Mouse (Mus musculus) bone marrow macrophage, adult 2 months (primary cell): Measurements from ENCODE around the gene Slc8a1. TPM values are rescaled to one million over a fixed set of nuclear protein-coding genes. Genes with fewer than 3 reads are reported as not detected.

Source experiments
- H3K27ac ChIP-seq: 2 replicates; pipeline ENCODE4 v1.5.1; 2012; ENCODE audit warnings: low read depth, low read length; ENCODE audit not compliant: insufficient read depth
- H3K4me1 ChIP-seq: 2 replicates; pipeline ENCODE4 v1.6.1; 2012; ENCODE audit warnings: low read length; ENCODE audit not compliant: control insufficient read depth, insufficient read depth
- H3K4me3 ChIP-seq: 2 replicates; pipeline ENCODE4 v1.5.1; 2012; ENCODE audit warnings: mild to moderate bottlenecking, low read length, moderate library complexity; ENCODE audit not compliant: insufficient read depth
- CTCF ChIP-seq: IDR thresholded peaks from 2 replicates; pipeline ENCODE4 v1.5.1; 2012; ENCODE audit warnings: low read depth, mild to moderate bottlenecking, low read length, moderate library complexity
- POLR2A ChIP-seq: IDR thresholded peaks from 2 replicates; pipeline ENCODE4 v1.6.1; 2012; ENCODE audit warnings: mild to moderate bottlenecking, low read depth, low read length, borderline replicate concordance
- polyA plus RNA-seq: library from polyadenylated mRNA; stranded (reverse); fragments of >200 nt; gene quantifications from 2 replicates; pipeline ENCODE4 v1.2.4, GENCODE M21; 2012; ENCODE audit not compliant: missing spikeins, insufficient read depth, insufficient read length

The Slc8a1 gene
- polyA plus RNA-seq, 1 experiment: 46.2 TPM

GRCm38 (mm10) chr17:81586759-81587158, 151.4 kb downstream of the Slc8a1 start:
- no peak overlapping the region for H3K27ac ChIP-seq
- TF ChIP-seq CTCF: no peak
- TF ChIP-seq POLR2A: no peak
- H3K4me3 ChIP-seq: no peak overlapping the region
- no peaks in the 10 kb centered on the region; the same call in 1 of the 2 replicates for H3K4me1 ChIP-seq

DNA sequence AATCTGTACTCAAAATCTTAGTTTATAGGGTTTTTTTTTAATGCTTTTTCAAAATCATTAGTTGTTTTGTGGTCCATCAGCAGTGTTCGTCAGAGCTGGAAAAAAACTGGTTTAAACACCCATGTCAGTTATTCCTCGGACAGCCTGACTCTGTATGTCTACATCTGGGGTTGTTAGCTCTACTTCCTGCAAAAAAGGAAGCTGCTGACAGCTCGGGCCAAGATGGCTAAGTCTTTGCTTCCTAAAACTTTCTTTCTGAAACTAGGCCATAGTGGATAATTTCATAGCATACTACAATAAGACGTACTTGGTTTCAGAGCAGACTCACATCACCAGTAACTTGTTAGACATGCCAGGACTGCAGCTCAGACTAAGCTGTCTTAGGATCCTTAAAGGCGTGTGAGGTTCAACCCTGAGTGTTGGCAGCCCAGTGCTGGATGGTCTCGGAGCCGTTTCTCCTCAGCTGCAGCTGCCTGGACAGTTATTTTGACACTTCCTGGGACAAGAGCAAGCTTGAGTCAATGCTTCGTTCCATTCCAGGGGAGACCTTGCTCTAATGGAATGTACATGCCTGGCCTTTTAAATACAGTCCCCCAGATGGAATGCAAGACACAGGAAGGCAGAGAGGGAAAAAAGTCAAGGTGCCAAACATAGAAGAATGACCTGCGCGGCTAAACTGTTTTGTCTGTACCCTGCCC, 158.3 kb downstream of the Slc8a1 start:
- Histone ChIP-seq H3K4me3 (no peak overlapping the region), H3K27ac (no peak overlapping the region)
- TF ChIP-seq CTCF (no peak), POLR2A (no peak)

GRCm38 (mm10) chr17:81576893-81577292, 161.3 kb downstream of the Slc8a1 start:
- peaks cover 14% of the 10 kb centered on the region for H3K4me1 ChIP-seq
- H3K27ac ChIP-seq: no peak overlapping the region
- TF ChIP-seq POLR2A (no peak), CTCF (no peak)
- H3K4me3 ChIP-seq: no peak overlapping the region

More for the DNA sequence above, 158.3 kb downstream of the Slc8a1 start:
- peaks cover 14% of the 10 kb centered on the region for H3K4me1 ChIP-seq

- H3K4me3 ChIP-seq: no peak overlapping the region
- TF ChIP-seq CTCF: no peak
- no peak for TF ChIP-seq POLR2A
- no peak overlapping the region for H3K27ac ChIP-seq
- H3K4me1 ChIP-seq: no peaks in the 10 kb centered on the region
These were observed 172.4 kb downstream of the Slc8a1 start for GRCm38 (mm10) chr17:81565634-81566372.

DNA sequence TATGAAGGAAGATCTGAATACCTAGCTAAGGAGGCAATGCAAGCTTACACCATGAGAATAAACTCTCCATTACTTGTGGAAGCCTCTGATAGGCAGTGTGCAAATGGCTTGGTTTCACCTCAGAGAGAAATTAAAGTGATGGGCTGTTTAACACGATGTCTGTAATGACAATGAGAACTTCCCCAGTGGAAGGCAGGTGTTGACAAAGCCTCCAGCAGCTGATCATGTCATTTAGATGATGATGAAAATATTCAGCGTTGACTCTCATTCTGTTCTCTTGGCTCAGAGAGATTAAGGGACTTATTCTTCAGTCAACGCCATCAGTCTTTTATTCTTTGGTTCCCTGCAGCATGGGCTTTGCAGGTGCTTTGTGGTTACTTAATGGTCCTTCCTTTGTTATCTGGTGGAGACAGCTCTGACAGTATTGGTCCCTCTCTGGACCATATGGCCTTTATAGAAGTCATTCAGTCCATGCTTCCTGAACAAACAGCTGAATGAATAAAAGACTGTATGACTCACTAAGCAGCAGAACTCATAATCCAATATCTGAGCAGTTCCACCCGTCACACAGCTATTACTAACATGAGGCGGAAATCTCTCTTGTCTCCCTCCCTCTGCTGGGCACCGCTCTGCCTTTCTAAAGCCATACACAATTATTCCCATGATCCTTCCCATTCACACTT, 184.0 kb downstream of the Slc8a1 start:
- TF ChIP-seq CTCF (no peak), POLR2A (no peak)
- H3K4me3 ChIP-seq: no peak overlapping the region
- no peak overlapping the region for H3K27ac ChIP-seq
- peaks cover 10% of the 10 kb centered on the region for H3K4me1 ChIP-seq

- Histone ChIP-seq H3K27ac (peak overlapping the region; percentile 28), H3K4me3 (no peak overlapping the region), H3K4me1 (peaks cover 10% of the 10 kb centered on the region)
- no peak for TF ChIP-seq POLR2A
These were observed 186.1 kb downstream of the Slc8a1 start for GRCm38 (mm10) chr17:81551856-81552635.

DNA sequence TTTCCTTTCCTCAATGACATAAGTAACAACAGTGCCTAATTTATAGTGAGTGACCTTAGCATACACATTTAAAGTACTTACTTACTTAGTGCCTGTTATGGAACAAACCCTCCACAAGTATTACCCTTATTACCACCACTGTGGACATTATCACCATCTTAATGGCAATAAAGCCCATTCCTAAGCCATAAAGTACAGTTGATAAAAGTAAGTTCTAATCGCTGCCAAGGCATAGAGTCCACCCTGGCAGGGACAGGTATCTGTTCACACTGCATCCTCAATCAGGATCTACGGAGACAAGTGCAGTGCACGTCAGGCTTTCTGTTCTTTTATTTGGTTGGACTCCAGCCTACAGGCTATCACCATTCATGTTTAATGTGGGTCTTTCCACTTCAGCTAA, 187.3 kb downstream of the Slc8a1 start:
- TF ChIP-seq CTCF: no peak
- no peak for TF ChIP-seq POLR2A
- Histone ChIP-seq H3K4me1 (peaks cover 10% of the 10 kb centered on the region), H3K27ac (no peak overlapping the region), H3K4me3 (no peak overlapping the region)

- TF ChIP-seq POLR2A (no peak), CTCF (no peak)
- no peak overlapping the region for H3K27ac ChIP-seq
- H3K4me3 ChIP-seq: no peak overlapping the region
- H3K4me1 ChIP-seq: peaks cover 21% of the 10 kb centered on the region
These were observed 190.2 kb downstream of the Slc8a1 start for GRCm38 (mm10) chr17:81548016-81548415.

DNA sequence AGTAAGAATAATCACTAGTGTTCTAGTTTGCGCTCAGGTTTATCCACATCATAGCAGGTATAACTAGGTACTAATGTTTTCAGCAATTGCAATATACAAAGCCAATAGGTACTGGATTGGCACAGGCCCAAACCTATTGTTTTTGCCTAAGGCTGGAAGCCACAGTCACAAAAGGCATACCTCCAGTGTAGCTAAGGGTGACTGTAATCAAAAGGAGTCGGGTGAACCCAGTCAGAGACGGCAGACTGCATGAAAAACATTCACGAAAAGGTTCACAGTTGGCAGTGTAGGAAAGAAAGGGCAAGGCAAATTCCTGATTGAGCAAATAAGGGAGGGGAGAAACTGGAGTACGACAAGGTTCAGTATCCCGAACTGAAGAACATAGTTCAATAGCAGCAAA, 191.7 kb downstream of the Slc8a1 start:
- TF ChIP-seq POLR2A: no peak
- no peak for TF ChIP-seq CTCF
- peaks cover 17% of the 10 kb centered on the region for H3K4me1 ChIP-seq
- H3K4me3 ChIP-seq: no peak overlapping the region
- no peak overlapping the region for H3K27ac ChIP-seq

GRCm38 (mm10) chr17:81546012-81546411, 192.2 kb downstream of the Slc8a1 start:
- H3K4me1 ChIP-seq: peaks cover 12% of the 10 kb centered on the region
- TF ChIP-seq POLR2A: no peak
- TF ChIP-seq CTCF: no peak
- H3K27ac ChIP-seq: no peak overlapping the region
- H3K4me3 ChIP-seq: no peak overlapping the region
